Mouse (Mus musculus) liver (tissue): ENCODE measurements around the gene Fzd7.
A peak's percentile ranks its signal among the peaks of the same experiment; 100 is the strongest.
"Not testable (repeated sequence)": the region's sequence is repeated elsewhere in the genome, so short reads cannot be mapped to it uniquely, and the experiment has no call there.

Experiments used
- DNase-seq: peaks from one replicate; pipeline ENCODE4 v3.0.0-alpha.2; 2020; ENCODE audit warnings: mixed read lengths

Fzd7 gene

DNA sequence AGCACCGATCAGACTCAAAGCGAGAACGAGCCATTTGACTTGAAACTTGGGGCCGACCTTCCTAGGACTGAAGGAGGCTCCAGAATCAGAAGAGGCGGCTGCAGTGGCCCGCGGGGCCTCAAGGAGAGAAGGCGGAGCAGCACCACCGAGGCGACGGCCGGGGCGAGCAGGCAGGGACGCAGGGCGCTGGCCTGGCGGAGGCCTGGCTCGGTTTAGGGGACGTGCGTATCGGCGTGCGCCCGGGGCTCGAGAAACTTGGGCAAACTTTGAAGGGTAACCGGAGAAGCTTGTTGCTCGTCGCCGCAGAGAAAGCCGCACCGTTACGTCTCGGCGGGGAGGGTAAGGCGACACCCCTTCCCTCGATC is at the start of gene Fzd7:
TSS of gene Fzd7 (plus strand) at position 94 of the 365 bp plus-strand sequence.
- DNase-seq, result peak; percentile 46

GRCm38 (mm10) chr1:59433296-59433695 is 48.9 kb upstream of the Fzd7 start:
- no peak for DNase-seq

DNA sequence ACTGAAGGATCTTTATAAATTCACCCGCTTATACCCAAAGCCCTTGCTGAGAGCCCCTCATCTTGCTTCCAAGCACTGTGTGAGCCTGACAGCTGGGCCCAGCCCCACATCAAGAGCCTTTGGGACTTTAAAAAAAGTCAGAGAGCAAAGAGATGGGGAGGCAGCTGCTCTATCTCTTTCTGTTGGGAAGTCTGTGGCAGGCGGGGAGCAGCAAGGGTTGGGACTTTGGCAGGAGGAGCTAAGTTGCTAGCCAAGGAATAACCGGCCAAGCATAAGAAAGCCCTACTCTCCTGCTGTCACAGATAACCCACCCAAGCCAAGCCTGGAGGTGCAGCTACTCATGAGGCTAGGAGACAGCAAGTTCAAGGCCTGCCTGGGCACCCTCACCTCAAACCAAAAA is 48.2 kb upstream of the Fzd7 start:
- no peak for DNase-seq

GRCm38 (mm10) chr1:59435270-59435669 is 47.0 kb upstream of the Fzd7 start:
- DNase-seq, result no peak

GRCm38 (mm10) chr1:59436321-59436720 is 45.9 kb upstream of the Fzd7 start:
- no peak for DNase-seq

DNA sequence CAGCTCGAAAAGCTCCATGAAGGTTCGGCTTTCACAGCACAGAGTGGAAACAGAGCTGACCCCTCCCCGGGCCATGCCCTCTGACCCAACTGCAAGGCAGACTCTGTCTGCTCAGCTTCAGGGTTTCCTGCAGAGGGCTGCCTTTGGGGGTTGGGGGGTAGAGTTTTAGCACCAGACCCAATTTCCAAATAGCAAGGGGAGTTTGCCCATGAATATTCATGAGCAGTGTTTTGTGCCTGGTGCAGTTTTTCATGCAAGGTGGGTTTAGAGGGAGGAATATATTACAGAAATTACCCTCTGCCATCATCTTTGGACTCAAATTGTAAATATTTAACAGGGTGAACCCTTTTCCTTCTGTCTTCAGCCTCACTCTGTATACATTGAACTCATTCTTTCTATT is 44.3 kb upstream of the Fzd7 start:
- peak; percentile 38 for DNase-seq

GRCm38 (mm10) chr1:59438330-59438729 is 43.9 kb upstream of the Fzd7 start:
- no peak for DNase-seq

DNA sequence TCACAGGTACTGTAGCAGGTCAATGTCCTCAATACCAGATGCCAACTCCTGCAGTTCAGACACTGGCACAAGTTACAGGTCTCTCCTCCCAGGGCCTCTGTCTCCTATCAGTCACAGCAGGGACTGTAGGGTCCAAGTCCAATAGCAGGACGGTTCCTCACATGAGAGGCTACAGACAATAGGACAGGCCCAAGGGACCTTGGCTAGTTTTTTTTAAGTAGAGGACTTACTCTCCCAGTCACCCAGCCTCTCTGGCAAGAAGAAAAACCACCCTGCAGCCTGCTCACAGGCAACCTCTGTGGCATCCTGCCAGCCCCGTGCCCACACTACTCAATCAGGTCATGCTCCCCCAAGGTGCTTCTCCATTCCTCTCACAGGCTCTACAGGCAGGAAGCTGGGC is 43.0 kb upstream of the Fzd7 start:
- no peak for DNase-seq

GRCm38 (mm10) chr1:59439941-59440340 is 42.3 kb upstream of the Fzd7 start:
- DNase-seq, result no peak

GRCm38 (mm10) chr1:59442721-59443120 is 39.5 kb upstream of the Fzd7 start:
- not testable (repeated sequence) for DNase-seq

DNA sequence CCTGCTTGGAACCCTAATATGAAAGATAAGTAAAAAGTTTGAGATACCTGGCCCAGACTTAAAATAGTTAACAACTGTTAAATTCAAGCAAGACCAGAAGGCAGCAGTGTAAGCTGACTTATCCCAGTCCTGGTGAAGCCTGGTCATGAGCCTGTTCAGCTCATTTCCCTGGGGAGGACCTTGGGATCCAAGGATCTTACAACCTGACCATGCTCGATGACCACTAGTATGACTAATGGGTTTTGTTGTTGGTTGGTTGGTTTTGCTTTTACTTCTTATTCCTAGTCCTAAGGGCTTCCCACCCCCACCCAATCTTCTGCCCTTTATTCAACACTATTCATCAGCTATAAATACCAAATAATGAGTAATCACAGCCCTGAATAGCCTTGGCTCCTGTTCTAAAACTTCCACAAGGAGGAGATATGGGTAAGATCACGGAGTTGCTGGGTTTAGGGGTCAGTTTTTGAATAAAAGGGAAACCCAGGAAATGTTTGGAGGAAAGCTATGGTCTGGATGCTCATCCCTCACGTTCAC is 38.0 kb upstream of the Fzd7 start:
- DNase-seq, result no peak

DNA sequence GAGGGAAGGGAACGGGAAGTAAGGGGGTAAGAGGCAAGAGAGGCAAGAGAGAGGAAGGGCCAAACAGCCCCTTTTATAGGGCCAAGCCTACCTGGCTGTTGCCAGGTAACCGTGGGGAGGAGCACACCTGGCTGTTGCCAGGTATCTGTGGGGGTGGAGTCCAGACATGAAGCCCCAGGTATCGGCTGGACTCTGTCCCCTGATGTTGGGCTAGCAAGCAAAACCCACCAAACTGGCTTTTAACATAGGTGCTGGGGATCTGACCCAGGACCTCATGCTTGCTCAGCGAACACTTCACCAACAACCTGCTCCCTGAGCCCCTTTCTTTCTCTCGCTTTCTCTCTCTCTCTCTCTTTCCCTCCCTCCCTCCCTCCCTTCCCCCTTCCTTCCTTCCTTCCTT is 37.0 kb upstream of the Fzd7 start:
- no peak for DNase-seq

DNA sequence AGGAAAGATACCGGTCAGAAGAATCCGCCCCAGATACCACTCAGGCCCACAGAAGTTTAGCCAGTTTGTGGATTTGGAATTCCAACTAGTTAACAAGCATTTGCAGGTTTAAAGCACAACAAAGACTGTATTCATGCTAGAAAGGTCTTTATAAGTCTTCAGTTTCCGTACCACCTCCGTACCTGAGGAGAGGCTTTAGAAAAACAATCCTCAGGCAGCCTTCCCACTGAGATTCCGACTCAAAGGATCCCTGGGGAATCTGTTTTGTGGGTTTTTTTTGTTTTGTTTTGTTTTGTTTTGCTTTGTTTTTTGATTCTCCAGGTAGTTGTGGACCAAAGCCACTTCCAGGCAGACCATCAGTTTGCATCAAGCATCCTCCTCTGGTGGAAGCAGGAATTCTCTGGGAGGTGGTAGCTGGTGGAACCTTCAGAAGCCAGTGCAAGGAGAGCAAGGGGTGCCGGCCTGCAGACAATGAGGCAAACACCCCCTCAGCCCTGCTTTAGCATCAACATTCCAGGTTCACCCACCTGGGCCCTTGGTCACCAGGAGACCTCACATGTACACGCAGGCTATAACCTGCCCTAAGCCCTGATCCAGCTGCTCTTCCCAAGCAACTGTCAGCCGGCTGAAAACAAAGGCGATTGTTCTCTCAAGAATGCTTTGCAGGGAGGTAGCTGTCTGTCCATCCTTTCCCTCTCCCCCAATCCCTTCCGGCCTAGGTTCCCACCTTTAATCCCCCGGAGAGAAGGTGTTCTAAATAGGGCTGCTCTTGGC is 33.5 kb upstream of the Fzd7 start:
- no peak for DNase-seq

- DNase-seq, result no peak
Measured at GRCm38 (mm10) chr1:59449423-59449822, 32.8 kb upstream of the Fzd7 start.

GRCm38 (mm10) chr1:59450896-59451295 is 31.3 kb upstream of the Fzd7 start:
- DNase-seq, result no peak

- no peak for DNase-seq
Measured at GRCm38 (mm10) chr1:59451584-59451983, 30.6 kb upstream of the Fzd7 start.

DNA sequence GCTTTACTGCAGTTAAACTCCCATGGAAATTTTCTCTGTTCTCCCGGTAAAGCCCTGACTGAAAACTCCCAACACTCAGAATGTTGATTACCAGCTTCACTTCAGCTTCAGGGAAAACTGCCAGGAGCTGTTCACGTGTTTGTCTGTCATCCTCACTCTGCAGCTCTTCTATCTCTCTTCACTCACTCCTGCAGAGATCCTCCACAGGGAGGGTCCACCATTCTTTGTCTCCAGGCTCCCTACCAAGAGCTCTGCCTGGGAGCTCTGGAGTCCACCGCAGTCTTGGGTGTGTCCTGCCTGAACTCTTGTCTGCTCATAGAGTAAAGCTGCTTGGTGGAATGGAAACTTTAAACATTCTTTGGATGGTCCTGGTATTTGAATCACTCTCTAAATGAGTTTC is 25.4 kb upstream of the Fzd7 start:
- no peak for DNase-seq

GRCm38 (mm10) chr1:59457873-59458272 is 24.4 kb upstream of the Fzd7 start:
- no peak for DNase-seq

- no peak for DNase-seq
Measured at GRCm38 (mm10) chr1:59458886-59459285, 23.3 kb upstream of the Fzd7 start.

GRCm38 (mm10) chr1:59464696-59465639 is 17.3 kb upstream of the Fzd7 start:
- DNase-seq, result no peak

DNA sequence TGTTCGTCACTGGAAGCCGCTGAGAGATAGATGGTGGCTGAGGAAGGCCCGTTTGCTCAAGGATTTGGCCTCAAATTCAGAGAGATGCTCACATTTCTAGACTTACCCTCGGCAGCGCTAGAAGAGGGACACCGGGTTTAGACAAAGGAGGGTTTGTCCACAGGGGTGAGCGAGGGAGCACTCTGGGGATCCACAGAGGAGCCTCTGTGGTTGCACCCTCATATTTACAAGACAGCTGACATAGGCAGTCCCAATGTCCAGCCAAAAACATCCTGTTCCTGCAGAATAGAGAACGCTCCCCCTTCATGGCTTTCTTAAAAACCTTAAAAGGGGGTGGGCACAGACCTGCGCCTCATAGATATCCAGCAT is 16.6 kb upstream of the Fzd7 start:
- no peak for DNase-seq

- no peak for DNase-seq
Measured at GRCm38 (mm10) chr1:59469170-59469569, 13.1 kb upstream of the Fzd7 start.

- no peak for DNase-seq
Measured at GRCm38 (mm10) chr1:59470766-59471165, 11.5 kb upstream of the Fzd7 start.
